ENCODE assay signal across 16 mouse cellular contexts in the genomic region with DNA sequence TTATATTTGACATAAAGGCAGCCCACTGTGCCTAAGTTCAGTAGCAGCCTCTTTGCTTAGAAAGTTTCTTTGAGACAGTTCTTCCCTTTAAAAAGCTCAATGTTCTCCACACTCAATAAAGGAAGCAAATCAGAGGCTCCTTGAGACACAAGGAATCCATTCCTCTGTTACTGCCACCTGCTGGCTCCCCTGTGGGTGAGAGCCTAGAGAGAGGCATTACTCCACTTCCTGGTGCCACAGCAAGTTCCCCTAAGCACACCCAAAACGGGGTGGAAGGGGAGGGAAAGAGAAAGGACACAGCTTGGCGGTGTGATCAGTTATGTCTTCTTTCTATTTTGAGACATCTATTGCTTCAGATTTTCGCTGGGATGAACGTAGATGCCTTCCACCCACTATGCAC.
DNase-seq lines count a peak whose midpoint lies in the region; TF ChIP-seq lines count a peak whose summit lies in the region.
"Had no signal": no experiment of that assay in that cellular context is flagged by ENCODE, and none has a peak within 500 bp of the region (broad histone marks: within the 10 kb centered on the region; RNA-seq: fewer than 3 reads in every experiment).

No protein-coding gene starts in this region.

- peak; percentile 33 for TF ChIP-seq CTCF in left cerebral cortex, adult 2 months (IDR thresholded peaks at IDR 0.05)
- peak; percentile 38 for TF ChIP-seq CTCF in ES-Bruce4 (IDR thresholded peaks at IDR 0.05; ENCODE audit: low read depth, low read length)
- TF ChIP-seq CTCF in cortical plate, adult 2 months (IDR thresholded peaks at IDR 0.05; ENCODE audit: extremely low read depth, insufficient read depth, low read length), result 0 out of 2 replicates have a peak, but pooled peaks have one; percentile 12

- no peak overlapping the region for H3K9ac ChIP-seq in ES-Bruce4 (ENCODE audit: low read depth, poor library complexity, severe bottlenecking)
- H3K9ac ChIP-seq: embryonic facial prominence, embryonic 12.5 days; kidney, embryonic 15.5 days; neural tube, embryonic 12.5 days had no signal

- no peaks in the 10 kb centered on the region for H3K9me3 ChIP-seq in ES-Bruce4 (replicated peaks; ENCODE audit: control insufficient read depth, insufficient read depth, low read length, poor library complexity, severe bottlenecking)
- H3K9me3 ChIP-seq: embryonic facial prominence, embryonic 12.5 days; kidney, embryonic 15.5 days; neural tube, embryonic 12.5 days had no signal

- no peak overlapping the region for H3K4me3 ChIP-seq in left cerebral cortex, adult 2 months
- no peak overlapping the region for H3K4me3 ChIP-seq in ES-Bruce4 (ENCODE audit: low read depth, low read length)
- no peak overlapping the region for H3K4me3 ChIP-seq in cortical plate, adult 2 months (ENCODE audit: insufficient read depth, low read length)
- H3K4me3 ChIP-seq: embryonic facial prominence, embryonic 12.5 days; kidney, embryonic 15.5 days; neural tube, embryonic 12.5 days had no signal

- no peak for TF ChIP-seq POLR2A in ES-Bruce4 (IDR thresholded peaks at IDR 0.05; ENCODE audit: insufficient read depth, low read length)
- TF ChIP-seq POLR2A in cortical plate, adult 2 months (IDR thresholded peaks at IDR 0.05; ENCODE audit: extremely low read depth, insufficient read depth, low read length), result no peak

- H3K27me3 ChIP-seq in ES-Bruce4 (ENCODE audit: control insufficient read depth, insufficient read depth, low read length, poor library complexity, severe bottlenecking), result no peaks in the 10 kb centered on the region
- H3K27me3 ChIP-seq: embryonic facial prominence, embryonic 12.5 days; kidney, embryonic 15.5 days; neural tube, embryonic 12.5 days had no signal

- H3K27ac ChIP-seq in left cerebral cortex, adult 2 months, result no peak overlapping the region
- no peak overlapping the region for H3K27ac ChIP-seq in ES-Bruce4 (ENCODE audit: insufficient read depth, low read length)
- no peak overlapping the region for H3K27ac ChIP-seq in cortical plate, adult 2 months (ENCODE audit: insufficient read depth, low read length)
- H3K27ac ChIP-seq: embryonic facial prominence, embryonic 12.5 days; kidney, embryonic 15.5 days; neural tube, embryonic 12.5 days had no signal

- intact Hi-C loops in left cerebral cortex, adult 2 months (cut with DNase I), result no loop called here
- intact Hi-C loops in left cerebral cortex, postnatal 14 days (cut with DNase I), result no loop called here

- TF ChIP-seq EP300 in ES-Bruce4 (IDR thresholded peaks at IDR 0.05; ENCODE audit: insufficient read depth, low read depth, low read length), result no peak

- no peaks in the 10 kb centered on the region for H3K4me1 ChIP-seq in ES-Bruce4 (ENCODE audit: control insufficient read depth, insufficient read depth, low read length)
- H3K4me1 ChIP-seq in cortical plate, adult 2 months (ENCODE audit: control insufficient read depth, insufficient read depth, low read length), result no peaks in the 10 kb centered on the region
- H3K4me1 ChIP-seq: embryonic facial prominence, embryonic 12.5 days; kidney, embryonic 15.5 days; neural tube, embryonic 12.5 days had no signal

- DNase-seq in left cerebral cortex, adult 2 months (ENCODE audit: extremely low spot score in 1 of 2, low spot score in 2 of 2), result no peak
- no peak for DNase-seq in left cerebral cortex, postnatal 14 days (ENCODE audit: low spot score in 2 of 2)
- peak; percentile 30 for DNase-seq in NIH3T3 (ENCODE audit: low read depth)
- DNase-seq in spleen, postnatal 10 days (ENCODE audit: low spot score in 2 of 2), result no peak
- no peak for DNase-seq in adrenal gland, adult 2 months
- DNase-seq: adrenal gland, postnatal 25 days; cerebellum, postnatal 36 days; gastrocnemius, postnatal 14 days; heart, postnatal 4 days; layer of hippocampus, adult 9-11 months; right cerebral cortex, postnatal 4 days had no signal

- no peaks in the 10 kb centered on the region for H3K36me3 ChIP-seq in ES-Bruce4 (ENCODE audit: control insufficient read depth, insufficient read depth, low read length, poor library complexity, severe bottlenecking)
- H3K36me3 ChIP-seq: embryonic facial prominence, embryonic 12.5 days; kidney, embryonic 15.5 days; neural tube, embryonic 12.5 days had no signal
